Mouse (Mus musculus) small intestine, adult 2 months (tissue): ENCODE data around the gene Gucd1.
"Not testable (repeated sequence)": the region's sequence is repeated elsewhere in the genome, so short reads cannot be mapped to it uniquely, and the experiment has no call there.

Source experiments
- CTCF ChIP-seq: fragments of 200-500 bp; IDR thresholded peaks from 2 replicates; pipeline ENCODE4 v1.5.1; 2012; ENCODE audit warnings: low read depth, mild to moderate bottlenecking, control low read depth, inconsistent platforms, low read length, moderate library complexity, mixed read lengths; ENCODE audit not compliant: insufficient replicate concordance, insufficient read length; ENCODE audit errors: extremely low read depth
- POLR2A ChIP-seq: fragments of 200-500 bp; IDR thresholded peaks from 2 replicates; pipeline ENCODE4 v1.6.1; 2012; ENCODE audit warnings: low read depth, mild to moderate bottlenecking, control low read depth, inconsistent platforms, low read length, moderate library complexity

GRCm38 (mm10) chr10:75505928-75506327 is 11.8 kb downstream of the Gucd1 start:
- not testable (repeated sequence) for TF ChIP-seq CTCF, POLR2A
